Mouse (Mus musculus) neural tube, embryonic 14.5 days (tissue): ENCODE data around the gene Krtap6-5. TPM values are rescaled to one million over a fixed set of nuclear protein-coding genes. Genes with fewer than 3 reads are reported as not detected.
"Not testable (repeated sequence)": the region's sequence is repeated elsewhere in the genome, so short reads cannot be mapped to it uniquely, and the experiment has no call there.

ENCODE experiments used
- ATAC-seq: fragments of 200-750 bp; cut with Nextera tagmentation; 2 replicates; pipeline ENCODE4 v1.8.0; 2017; ENCODE audit warnings: low read depth, mild to moderate bottlenecking, moderate TSS enrichment, moderate library complexity
- H3K27ac ChIP-seq: fragments of 300-500 bp; sonication (generic); 2 replicates; pipeline ENCODE4 v1.5.1; 2014; ENCODE audit warnings: low read depth, mild to moderate bottlenecking, control low read depth, low read length, moderate library complexity, mixed read lengths
- H3K27me3 ChIP-seq: fragments of 300-500 bp; sonication (generic); 2 replicates; pipeline ENCODE4 v1.6.1; 2014; ENCODE audit warnings: low read length; ENCODE audit not compliant: control insufficient read depth, insufficient read depth
- H3K36me3 ChIP-seq: fragments of 300-500 bp; sonication (generic); 2 replicates; pipeline ENCODE4 v1.6.1; 2014; ENCODE audit warnings: low read length, mixed read lengths; ENCODE audit not compliant: control insufficient read depth, insufficient read depth
- H3K4me1 ChIP-seq: fragments of 300-500 bp; sonication (generic); 2 replicates; pipeline ENCODE4 v1.6.1; 2014; ENCODE audit warnings: low read length; ENCODE audit not compliant: control insufficient read depth, insufficient read depth
- H3K4me2 ChIP-seq: fragments of 300-500 bp; sonication (generic); 2 replicates; pipeline ENCODE4 v1.6.1; 2014; ENCODE audit warnings: mild to moderate bottlenecking, low read depth, low read length, control low read depth
- H3K4me3 ChIP-seq: fragments of 300-500 bp; sonication (generic); 2 replicates; pipeline ENCODE4 v1.5.1; 2014; ENCODE audit warnings: low read depth, low read length, control low read depth, mixed read lengths
- H3K9ac ChIP-seq: fragments of 300-500 bp; sonication (generic); replicated peaks from 2 replicates; pipeline ENCODE4 v1.6.1; 2014; ENCODE audit warnings: low read depth, mild to moderate bottlenecking, control low read depth, low read length, mixed read lengths
- H3K9me3 ChIP-seq: fragments of 300-500 bp; sonication (generic); 2 replicates; pipeline ENCODE4 v1.6.1; 2016; ENCODE audit warnings: low read length; ENCODE audit not compliant: control insufficient read depth
- WGBS: fragments of 180-500 bp; shearing (Covaris S2); extraction: QIAGEN DNeasy Blood & Tissue Kit; methylation state at CpG from one replicate; pipeline ENCODE4 v1.1.7; 2014; 5-methylcytosine and 5-hydroxymethylcytosine counted together
- polyA plus RNA-seq: library from polyadenylated mRNA; unstranded; fragments of >200 nt; fragmentation: Nextera tagmentation; extraction: Ambion mirVana; gene quantifications from 2 replicates; pipeline ENCODE4 v1.2.1, GENCODE M21; 2014

Krtap6-5 gene
- polyA plus RNA-seq, result not detected in 2 replicates

- Histone ChIP-seq H3K36me3 (no peaks in the 10 kb centered on the region), H3K9me3 (no peaks in the 10 kb centered on the region), H3K27me3 (no peaks in the 10 kb centered on the region), H3K4me2 (no peak within 1 kb of the TSS), H3K27ac (no peak within 1 kb of the TSS), H3K9ac (no peak within 1 kb of the TSS), H3K4me1 (no peaks in the 10 kb centered on the region), H3K4me3 (no peak within 1 kb of the TSS)
- WGBS, result 91% methylated on average over 3 of the region's 3 CpGs
- ATAC-seq, result no peak
These were observed at the start of gene Krtap6-5 for GRCm38 (mm10) chr16:89047783-89048182. Gene Krtap6-5 (minus strand): TSS chr16:89047883.

- H3K4me3 ChIP-seq, H3K36me3 ChIP-seq, H3K4me2 ChIP-seq, H3K4me1 ChIP-seq, H3K27me3 ChIP-seq, H3K9me3 ChIP-seq, H3K9ac ChIP-seq, ATAC-seq, H3K27ac ChIP-seq: not testable (repeated sequence)
- 70% methylated on average over 2 of the region's 2 CpGs for WGBS
These were observed 23.4 kb upstream of the Krtap6-5 start for GRCm38 (mm10) chr16:89071041-89071440.

- no CpG with 5 or more reads among the region's 2 CpGs for WGBS
- H3K27ac ChIP-seq, H3K9ac ChIP-seq, H3K36me3 ChIP-seq, H3K4me1 ChIP-seq, H3K4me2 ChIP-seq, H3K4me3 ChIP-seq, H3K9me3 ChIP-seq, ATAC-seq, H3K27me3 ChIP-seq: not testable (repeated sequence)
These were observed 16.2 kb upstream of the Krtap6-5 start, which contains the start of gene 1110025L11Rik for GRCm38 (mm10) chr16:89063902-89064301. Gene 1110025L11Rik (minus strand): TSS chr16:89064002.

DNA sequence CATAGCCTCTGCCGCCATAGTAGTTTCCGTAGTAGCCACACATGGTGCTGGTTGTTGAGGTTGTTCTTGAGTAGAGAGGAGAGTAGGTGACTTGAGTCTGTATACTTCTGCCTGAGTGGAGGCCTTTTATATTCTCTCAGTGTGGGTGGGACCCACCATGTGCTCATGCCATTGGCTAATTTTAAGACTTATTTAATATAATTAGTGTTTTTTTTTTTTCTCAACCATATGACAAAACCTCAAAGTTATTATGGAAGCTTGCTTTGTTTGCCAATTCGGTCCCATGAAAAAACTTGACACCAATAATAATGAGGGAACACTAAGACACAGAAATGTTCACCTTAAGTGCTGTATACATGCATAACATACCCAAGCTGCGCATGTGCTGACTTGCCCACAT is 6.3 kb downstream of the Krtap6-5 start, which contains the start of gene Gm10228:
Gm10228 (minus strand) TSS at position 101 of the 400 bp plus-strand sequence.
- H3K9ac ChIP-seq, H3K27me3 ChIP-seq, H3K4me2 ChIP-seq, H3K27ac ChIP-seq, H3K9me3 ChIP-seq, H3K4me1 ChIP-seq, H3K36me3 ChIP-seq, ATAC-seq, H3K4me3 ChIP-seq: not testable (repeated sequence)
- 92% methylated on average over 2 of the region's 4 CpGs for WGBS

GRCm38 (mm10) chr16:89031399-89031798 is 16.3 kb downstream of the Krtap6-5 start, which contains the start of gene Krtap6-1:
Gene Krtap6-1 (plus strand): TSS chr16:89031699.
- H3K9me3 ChIP-seq, H3K27me3 ChIP-seq, H3K4me2 ChIP-seq, H3K27ac ChIP-seq, H3K36me3 ChIP-seq, H3K4me3 ChIP-seq, ATAC-seq, H3K4me1 ChIP-seq, H3K9ac ChIP-seq: not testable (repeated sequence)
- WGBS, result 88% methylated on average over 3 of the region's 3 CpGs

- H3K27me3 ChIP-seq, H3K4me1 ChIP-seq, H3K4me3 ChIP-seq, H3K36me3 ChIP-seq, H3K27ac ChIP-seq, H3K9me3 ChIP-seq, H3K9ac ChIP-seq, H3K4me2 ChIP-seq, ATAC-seq: not testable (repeated sequence)
- WGBS, result 94% methylated on average over 1 of the region's 3 CpGs
These were observed 32.7 kb downstream of the Krtap6-5 start, which contains the start of gene Gm10229 for GRCm38 (mm10) chr16:89014984-89015383. Gene Gm10229 (plus strand): TSS chr16:89015284.

DNA sequence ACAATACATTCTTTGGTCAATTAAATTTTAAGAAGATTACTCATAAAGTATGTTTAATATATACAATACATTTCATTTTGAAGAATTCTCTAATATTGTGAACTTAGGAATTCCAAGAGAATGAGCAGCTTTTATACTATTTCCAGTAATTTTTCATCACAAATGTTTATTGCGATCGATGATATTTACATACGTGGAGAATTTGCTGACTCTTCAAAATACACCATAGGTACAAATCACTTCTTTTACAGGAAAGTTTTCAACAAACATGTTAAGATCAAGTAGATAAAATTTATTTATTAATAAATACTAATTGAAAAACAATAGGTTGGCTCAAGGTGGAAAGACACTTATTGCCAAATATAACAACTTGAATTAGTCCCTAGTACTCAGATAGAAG is 33.7 kb downstream of the Krtap6-5 start:
- Histone ChIP-seq H3K4me1 (no peaks in the 10 kb centered on the region), H3K36me3 (no peaks in the 10 kb centered on the region)
- 98% methylated on average over 3 of the region's 3 CpGs for WGBS

DNA sequence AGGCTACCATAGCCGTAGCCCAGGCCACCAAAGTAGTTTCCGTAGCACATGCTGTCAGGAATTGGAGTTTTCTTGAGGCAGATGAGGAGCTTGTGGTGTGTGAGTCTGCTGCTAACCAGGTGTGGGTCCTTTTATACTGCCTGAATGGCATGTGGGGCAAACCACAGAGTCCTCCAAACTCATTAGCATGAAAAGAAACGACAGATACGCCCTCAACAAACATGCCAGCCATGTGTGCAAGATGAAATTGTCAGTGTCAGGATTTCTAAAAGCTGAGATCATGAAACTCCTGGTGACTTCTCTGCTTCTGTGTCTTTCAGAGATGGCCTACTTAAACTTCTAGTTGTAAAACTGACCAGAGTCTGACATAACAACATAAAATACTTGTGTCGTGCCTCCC is 37.0 kb downstream of the Krtap6-5 start, which contains the start of gene Krtap22-2:
Krtap22-2 (minus strand) TSS at position 101 of the 400 bp plus-strand sequence.
- H3K4me3 ChIP-seq, result no peak within 1 kb of the TSS
- H3K4me1 ChIP-seq, result no peaks in the 10 kb centered on the region
- no peaks in the 10 kb centered on the region for H3K9me3 ChIP-seq
- no peak within 1 kb of the TSS for H3K27ac ChIP-seq
- no peaks in the 10 kb centered on the region for H3K27me3 ChIP-seq
- WGBS, result 85% methylated on average over 5 of the region's 5 CpGs
- no peak within 1 kb of the TSS for H3K4me2 ChIP-seq
- no peak for ATAC-seq
- no peaks in the 10 kb centered on the region for H3K36me3 ChIP-seq
- no peak within 1 kb of the TSS for H3K9ac ChIP-seq

More for the DNA sequence above, 33.7 kb downstream of the Krtap6-5 start:
- Histone ChIP-seq H3K27me3 (no peaks in the 10 kb centered on the region), H3K9ac (no peak overlapping the region), H3K4me2 (no peak overlapping the region), H3K9me3 (no peaks in the 10 kb centered on the region), H3K4me3 (no peak overlapping the region), H3K27ac (no peak overlapping the region)
- ATAC-seq, result no peak
